Mouse (Mus musculus) layer of hippocampus, adult 2 months (tissue): ENCODE measurements around the gene Spg11. TPM values are rescaled to one million over a fixed set of nuclear protein-coding genes. Genes with fewer than 3 reads are reported as not detected.
A peak's percentile ranks its signal among the peaks of the same experiment; 100 is the strongest.

Source experiments
- DNase-seq, 2 experiments: peaks; one replicate each; pipeline ENCODE4 v3.0.0; 2022; ENCODE audit warnings: low spot score in 2 of 2
- H3K27ac ChIP-seq: fragments of 200-600 bp; 2 replicates; pipeline ENCODE4 v1.8.1; 2022
- H3K4me3 ChIP-seq: fragments of 200-600 bp; 2 replicates; pipeline ENCODE4 v1.8.1; 2022; ENCODE audit warnings: mild to moderate bottlenecking
- CTCF ChIP-seq: fragments of 200-600 bp; conservative IDR thresholded peaks from 2 replicates; pipeline ENCODE4 v1.8.1; 2022; ENCODE audit warnings: antibody characterized with exemption, mild to moderate bottlenecking, moderate library complexity
- total RNA-seq, 2 experiments: library from RNA; stranded (reverse); gene quantifications; 2 replicates each; pipeline ENCODE4 v1.2.3; 2021

The Spg11 gene
- total RNA-seq, 2 experiments from 2014 or later: 15.5 to 17.1 TPM

- no peak for DNase-seq
- Histone ChIP-seq H3K27ac (no peak overlapping the region), H3K4me3 (no peak overlapping the region)
- no peak for TF ChIP-seq CTCF
Observed at GRCm38 (mm10) chr2:122153681-122154365, 35.6 kb upstream of the Spg11 start.

- TF ChIP-seq CTCF: no peak
- no peak overlapping the region for H3K27ac ChIP-seq
- DNase-seq: no peak
- H3K4me3 ChIP-seq: no peak overlapping the region
Observed at GRCm38 (mm10) chr2:122152850-122153249, 34.7 kb upstream of the Spg11 start.

- Histone ChIP-seq H3K27ac (no peak overlapping the region), H3K4me3 (no peak overlapping the region)
- TF ChIP-seq CTCF: no peak
- DNase-seq: no peak
Observed at GRCm38 (mm10) chr2:122151221-122151620, 33.0 kb upstream of the Spg11 start.

- Histone ChIP-seq H3K27ac (no peak overlapping the region), H3K4me3 (no peak overlapping the region)
- DNase-seq: no peak
- no peak for TF ChIP-seq CTCF
Observed at GRCm38 (mm10) chr2:122149716-122150115, 31.5 kb upstream of the Spg11 start.

GRCm38 (mm10) chr2:122149316-122149715, 31.1 kb upstream of the Spg11 start:
- DNase-seq: no peak
- TF ChIP-seq CTCF: no peak
- H3K27ac ChIP-seq: no peak overlapping the region
- no peak overlapping the region for H3K4me3 ChIP-seq

GRCm38 (mm10) chr2:122148242-122148917, 30.2 kb upstream of the Spg11 start:
- no peak for TF ChIP-seq CTCF
- Histone ChIP-seq H3K27ac (peak overlapping the region; percentile 86), H3K4me3 (peak overlapping the region; percentile 91)
- peak in 1 of 2 experiments; percentile 22 for DNase-seq

- TF ChIP-seq CTCF: no peak
Observed at GRCm38 (mm10) chr2:122147508-122148241, 29.5 kb upstream of the Spg11 start, which contains the start of gene B2m. TSS of gene B2m (plus strand) at chr2:122147686.

GRCm38 (mm10) chr2:122146687-122147086, 28.5 kb upstream of the Spg11 start:
- no peak overlapping the region for H3K4me3 ChIP-seq
- H3K27ac ChIP-seq: peak overlapping the region; percentile 49
- DNase-seq: no peak
- no peak for TF ChIP-seq CTCF

More at GRCm38 (mm10) chr2:122147508-122148241, 29.5 kb upstream of the Spg11 start, which contains the start of gene B2m:
- Histone ChIP-seq H3K4me3 (peak within 1 kb of the TSS; percentile 91), H3K27ac (peak within 1 kb of the TSS; percentile 86)
- peak; percentile 90 to 92 for DNase-seq

- no peak for TF ChIP-seq CTCF
- DNase-seq: no peak
- Histone ChIP-seq H3K27ac (no peak overlapping the region), H3K4me3 (no peak overlapping the region)
Observed at GRCm38 (mm10) chr2:122145756-122146155, 27.6 kb upstream of the Spg11 start.

- H3K27ac ChIP-seq: no peak overlapping the region
Observed at GRCm38 (mm10) chr2:122143111-122143510, 24.9 kb upstream of the Spg11 start.

GRCm38 (mm10) chr2:122141332-122141967, 23.3 kb upstream of the Spg11 start:
- Histone ChIP-seq H3K4me3 (no peak overlapping the region), H3K27ac (no peak overlapping the region)
- peak; percentile 37 for TF ChIP-seq CTCF
- no peak for DNase-seq

More at GRCm38 (mm10) chr2:122143111-122143510, 24.9 kb upstream of the Spg11 start:
- no peak for TF ChIP-seq CTCF
- DNase-seq: no peak
- no peak overlapping the region for H3K4me3 ChIP-seq

GRCm38 (mm10) chr2:122140815-122141214, 22.6 kb upstream of the Spg11 start:
- TF ChIP-seq CTCF: no peak
- no peak overlapping the region for H3K4me3 ChIP-seq
- DNase-seq: no peak
- H3K27ac ChIP-seq: no peak overlapping the region

GRCm38 (mm10) chr2:122137839-122138465, 19.8 kb upstream of the Spg11 start:
- no peak overlapping the region for H3K27ac ChIP-seq
- no peak overlapping the region for H3K4me3 ChIP-seq
- TF ChIP-seq CTCF: no peak
- no peak for DNase-seq
